Mouse (Mus musculus) neural tube, embryonic 11.5 days (tissue): ENCODE data around the gene Hmgcl. TPM values are rescaled to one million over a fixed set of nuclear protein-coding genes. Genes with fewer than 3 reads are reported as not detected.

ENCODE experiments used
- ATAC-seq: fragments of 200-750 bp; cut with Nextera tagmentation; 2 replicates; pipeline ENCODE4 v1.8.0; 2017; ENCODE audit warnings: moderate number of reproducible peaks, mild to moderate bottlenecking, moderate TSS enrichment, moderate library complexity; ENCODE audit not compliant: insufficient read depth, low FRiP score, low TSS enrichment
- DNase-seq: peaks from one replicate; pipeline ENCODE4 v3.0.0-alpha.2; 2015; ENCODE audit warnings: low spot score
- H3K27ac ChIP-seq: fragments of 300-500 bp; sonication (generic); 2 replicates; pipeline ENCODE4 v1.5.1; 2014; ENCODE audit warnings: low read depth, mild to moderate bottlenecking, low read length
- H3K27me3 ChIP-seq: fragments of 300-500 bp; sonication (generic); 2 replicates; pipeline ENCODE4 v1.6.1; 2014; ENCODE audit warnings: mild to moderate bottlenecking, low read length, mixed read lengths; ENCODE audit not compliant: control insufficient read depth, insufficient read depth
- H3K36me3 ChIP-seq: fragments of 300-500 bp; sonication (generic); 2 replicates; pipeline ENCODE4 v1.6.1; 2014; ENCODE audit warnings: mild to moderate bottlenecking, low read length, moderate library complexity, mixed read lengths; ENCODE audit not compliant: control insufficient read depth, insufficient read depth
- H3K4me1 ChIP-seq: fragments of 300-500 bp; sonication (generic); 2 replicates; pipeline ENCODE4 v1.6.1; 2014; ENCODE audit warnings: low read length, mixed read lengths; ENCODE audit not compliant: control insufficient read depth, insufficient read depth
- H3K4me2 ChIP-seq: fragments of 300-500 bp; sonication (generic); 2 replicates; pipeline ENCODE4 v1.6.1; 2014; ENCODE audit warnings: low read depth, mild to moderate bottlenecking, moderate library complexity
- H3K4me3 ChIP-seq: fragments of 300-500 bp; sonication (generic); 2 replicates; pipeline ENCODE4 v1.5.1; 2014; ENCODE audit warnings: low read depth, low read length
- H3K9ac ChIP-seq: fragments of 300-500 bp; sonication (generic); 2 replicates; pipeline ENCODE4 v1.6.1; 2014; ENCODE audit warnings: mild to moderate bottlenecking, low read length
- H3K9me3 ChIP-seq: fragments of 300-500 bp; sonication (generic); 2 replicates; pipeline ENCODE4 v1.6.1; 2016; ENCODE audit warnings: low read length; ENCODE audit not compliant: control insufficient read depth
- WGBS: fragments of 180-500 bp; shearing (Covaris S2); extraction: QIAGEN DNeasy Blood & Tissue Kit; methylation state at CpG from one replicate; pipeline ENCODE4 v1.1.7; 2014; 5-methylcytosine and 5-hydroxymethylcytosine counted together
- polyA plus RNA-seq: library from polyadenylated mRNA; unstranded; fragments of >200 nt; fragmentation: Nextera tagmentation; extraction: Ambion mirVana; gene quantifications from 2 replicates; pipeline ENCODE4 v1.2.1, GENCODE M21; 2014

Gene Hmgcl
- 62.3 and 62.7 TPM in 2 replicates for polyA plus RNA-seq

GRCm38 (mm10) chr4:135946278-135946658 lies at the start of gene Hmgcl:
Hmgcl (plus strand) TSS chr4:135946448.
- peak within 1 kb of the TSS; percentile 58 for H3K27ac ChIP-seq

DNA sequence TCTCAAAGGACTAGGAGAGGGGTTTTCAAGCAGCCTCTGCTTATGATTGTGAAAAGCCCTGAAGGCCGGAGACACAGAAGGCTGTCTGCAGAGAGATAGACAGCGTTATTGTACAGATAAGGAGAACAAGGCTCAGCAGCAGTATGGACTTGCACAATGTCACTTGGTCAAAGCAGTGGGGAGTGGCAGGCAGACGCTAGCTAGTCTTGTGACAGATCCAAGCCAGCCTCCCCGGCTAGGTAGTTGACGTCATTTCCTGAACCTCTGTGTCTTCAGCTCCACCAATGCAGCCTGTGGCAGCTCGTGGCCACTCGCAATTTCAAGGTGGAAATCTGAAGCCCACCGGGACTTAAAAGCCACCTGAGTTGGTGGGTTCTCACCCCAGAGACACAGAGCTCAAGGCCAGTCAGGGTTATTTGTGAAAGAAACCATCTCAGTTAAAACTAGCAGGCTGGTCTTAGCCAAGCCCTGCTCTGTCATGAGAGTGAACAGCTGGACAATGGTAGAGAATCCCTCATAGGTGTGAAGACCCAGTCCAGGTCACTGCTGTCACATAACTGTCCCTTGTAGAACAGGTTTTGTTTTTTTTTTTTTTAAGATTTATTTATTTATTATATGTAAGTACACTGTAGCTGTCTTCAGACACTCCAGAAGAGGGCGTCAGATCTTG lies 47.7 kb upstream of the Hmgcl start:
- no peaks in the 10 kb centered on the region for H3K9me3 ChIP-seq
- H3K36me3 ChIP-seq, result no peaks in the 10 kb centered on the region
- H3K9ac ChIP-seq, result no peak overlapping the region
- no peaks in the 10 kb centered on the region for H3K27me3 ChIP-seq
- WGBS, result 80% methylated on average over 9 of the region's 9 CpGs
- DNase-seq, result no peak
- no peak overlapping the region for H3K4me2 ChIP-seq
- no peak overlapping the region for H3K27ac ChIP-seq
- H3K4me3 ChIP-seq, result no peak overlapping the region
- no peak for ATAC-seq
- H3K4me1 ChIP-seq, result no peaks in the 10 kb centered on the region

More at GRCm38 (mm10) chr4:135946278-135946658, at the start of gene Hmgcl:
- ATAC-seq (peak; percentile 90), DNase-seq (peak; percentile 94)
- Histone ChIP-seq H3K4me3 (peak within 1 kb of the TSS; percentile 87), H3K27me3 (no peaks in the 10 kb centered on the region), H3K4me2 (peak within 1 kb of the TSS; percentile 90), H3K36me3 (no peaks in the 10 kb centered on the region), H3K9ac (peak within 1 kb of the TSS; percentile 78), H3K9me3 (no peaks in the 10 kb centered on the region), H3K4me1 (peaks cover 7% of the 10 kb centered on the region)
- 0% methylated on average over 23 of the region's 23 CpGs for WGBS

DNA sequence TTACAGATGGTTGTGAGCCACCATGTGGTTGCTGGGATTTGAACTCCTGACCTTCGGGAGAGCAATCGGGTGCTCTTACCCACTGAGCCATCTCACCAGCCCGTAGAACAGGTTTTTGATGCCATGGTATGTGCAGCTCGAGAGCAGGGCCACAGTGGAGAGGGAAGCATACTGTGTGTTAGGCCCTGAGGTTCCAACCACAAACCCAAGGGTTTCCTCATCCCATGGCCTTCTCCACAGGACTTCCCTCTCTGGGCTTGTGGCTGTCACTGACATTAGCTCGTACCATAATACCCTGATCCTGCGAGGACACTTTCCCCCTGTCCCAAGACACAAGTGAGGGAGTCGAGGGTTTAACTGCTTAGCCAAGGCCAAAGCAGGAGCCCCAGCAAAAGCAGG lies 47.2 kb upstream of the Hmgcl start:
- no peak overlapping the region for H3K4me3 ChIP-seq
- ATAC-seq, result no peak
- H3K9me3 ChIP-seq, result no peaks in the 10 kb centered on the region
- no peaks in the 10 kb centered on the region for H3K36me3 ChIP-seq
- no peaks in the 10 kb centered on the region for H3K4me1 ChIP-seq
- no peaks in the 10 kb centered on the region for H3K27me3 ChIP-seq
- H3K27ac ChIP-seq, result no peak overlapping the region
- no peak for DNase-seq
- 85% methylated on average over 7 of the region's 7 CpGs for WGBS
- no peak overlapping the region for H3K4me2 ChIP-seq
- no peak overlapping the region for H3K9ac ChIP-seq

GRCm38 (mm10) chr4:135900008-135900407 lies 46.2 kb upstream of the Hmgcl start:
- H3K4me2 ChIP-seq, result no peak overlapping the region
- no peak overlapping the region for H3K4me3 ChIP-seq
- no peaks in the 10 kb centered on the region for H3K9me3 ChIP-seq
- H3K36me3 ChIP-seq, result no peaks in the 10 kb centered on the region
- ATAC-seq (no peak), DNase-seq (no peak)
- no peaks in the 10 kb centered on the region for H3K27me3 ChIP-seq
- H3K4me1 ChIP-seq, result no peaks in the 10 kb centered on the region
- no peak overlapping the region for H3K27ac ChIP-seq
- no peak overlapping the region for H3K9ac ChIP-seq
- WGBS, result 81% methylated on average over 5 of the region's 5 CpGs

DNA sequence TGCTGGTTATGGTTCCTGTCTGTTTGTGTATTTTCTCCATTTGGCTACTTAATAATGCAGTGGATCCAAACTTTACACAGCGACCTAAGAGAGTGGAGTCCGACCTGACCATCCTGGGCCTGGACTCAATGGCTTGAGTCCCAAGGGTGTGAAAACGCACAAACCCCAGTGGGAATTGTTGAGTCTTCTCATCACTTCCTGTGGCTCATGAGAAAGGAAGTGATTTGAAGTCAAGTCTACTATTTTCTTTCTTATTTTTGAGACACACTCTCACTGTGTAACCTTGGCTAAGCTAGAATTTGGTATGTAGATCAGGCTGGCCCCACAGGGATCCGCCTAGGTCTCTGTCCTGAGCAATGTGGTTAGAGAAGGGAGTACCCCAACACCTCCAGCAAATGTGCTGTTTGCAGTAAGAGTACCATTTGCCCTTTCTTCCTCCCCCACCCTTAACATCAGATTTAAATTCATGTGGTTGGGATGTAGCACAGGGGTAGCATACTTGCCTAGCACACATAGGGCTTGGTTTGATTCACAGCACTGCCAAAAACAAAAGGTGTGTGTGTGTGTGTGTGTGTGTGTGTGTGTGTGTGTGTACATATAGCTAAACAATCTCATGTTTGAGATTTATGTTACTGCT lies 43.5 kb upstream of the Hmgcl start:
- Histone ChIP-seq H3K27me3 (no peaks in the 10 kb centered on the region), H3K9me3 (no peaks in the 10 kb centered on the region), H3K4me3 (no peak overlapping the region), H3K4me1 (no peaks in the 10 kb centered on the region), H3K27ac (no peak overlapping the region), H3K9ac (no peak overlapping the region), H3K4me2 (no peak overlapping the region), H3K36me3 (no peaks in the 10 kb centered on the region)
- ATAC-seq, result no peak
- no peak for DNase-seq
- WGBS, result 86% methylated on average over 4 of the region's 4 CpGs

GRCm38 (mm10) chr4:135904810-135905209 lies 41.4 kb upstream of the Hmgcl start:
- H3K4me3 ChIP-seq, result no peak overlapping the region
- no peak overlapping the region for H3K27ac ChIP-seq
- DNase-seq (no peak), ATAC-seq (no peak)
- no peaks in the 10 kb centered on the region for H3K4me1 ChIP-seq
- WGBS, result 63% methylated on average over 1 of the region's 1 CpGs
- H3K4me2 ChIP-seq, result no peak overlapping the region
- H3K27me3 ChIP-seq, result no peaks in the 10 kb centered on the region
- H3K36me3 ChIP-seq, result no peaks in the 10 kb centered on the region
- H3K9ac ChIP-seq, result no peak overlapping the region
- no peaks in the 10 kb centered on the region for H3K9me3 ChIP-seq

GRCm38 (mm10) chr4:135906633-135907032 lies 39.6 kb upstream of the Hmgcl start:
- no peaks in the 10 kb centered on the region for H3K36me3 ChIP-seq
- no peak overlapping the region for H3K4me3 ChIP-seq
- no peak for DNase-seq
- no peak overlapping the region for H3K4me2 ChIP-seq
- no peaks in the 10 kb centered on the region for H3K9me3 ChIP-seq
- H3K9ac ChIP-seq, result no peak overlapping the region
- H3K4me1 ChIP-seq, result no peaks in the 10 kb centered on the region
- no peak overlapping the region for H3K27ac ChIP-seq
- no peaks in the 10 kb centered on the region for H3K27me3 ChIP-seq
- ATAC-seq, result no peak
- 93% methylated on average over 3 of the region's 3 CpGs for WGBS

DNA sequence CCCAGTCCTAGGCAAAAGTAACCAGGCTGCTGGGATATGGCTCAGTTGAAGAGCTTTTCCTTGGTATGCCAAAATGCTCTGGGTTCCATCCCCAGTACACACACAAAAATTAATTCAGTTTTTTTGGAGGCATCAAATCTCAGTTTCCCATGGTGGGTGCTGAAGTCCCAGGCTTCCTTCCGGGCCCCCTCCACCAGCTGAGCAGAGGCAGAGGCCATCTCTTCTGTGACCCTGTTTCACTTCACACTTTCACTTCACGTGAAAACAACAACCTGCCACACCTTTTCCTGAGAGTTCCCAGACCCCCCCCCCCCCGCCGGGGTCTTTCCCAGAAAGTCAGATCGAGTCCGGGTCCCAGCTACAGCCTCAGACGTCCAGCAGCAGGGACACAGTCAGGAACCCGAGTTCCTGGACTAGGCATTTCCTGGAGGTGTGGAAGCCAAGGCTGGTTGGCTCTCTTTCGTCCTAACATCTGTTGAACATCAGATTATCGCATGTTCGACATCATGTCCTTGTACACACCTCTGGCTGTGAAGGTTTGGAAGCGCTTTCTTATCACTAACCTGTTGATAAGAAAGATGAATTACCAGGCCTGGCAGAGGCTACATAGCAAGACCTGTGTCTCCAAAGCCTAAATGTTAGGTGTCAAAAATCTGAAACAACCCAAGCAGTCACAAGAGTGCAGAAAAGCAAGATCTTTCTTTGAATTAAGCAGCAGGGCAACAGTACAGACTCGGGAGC lies 36.8 kb upstream of the Hmgcl start:
- 70% methylated on average over 13 of the region's 13 CpGs for WGBS

More for the DNA sequence above, 36.8 kb upstream of the Hmgcl start:
- Histone ChIP-seq H3K4me2 (no peak overlapping the region), H3K36me3 (no peaks in the 10 kb centered on the region), H3K4me3 (no peak overlapping the region), H3K9ac (no peak overlapping the region), H3K9me3 (no peaks in the 10 kb centered on the region), H3K4me1 (no peaks in the 10 kb centered on the region), H3K27me3 (no peaks in the 10 kb centered on the region), H3K27ac (no peak overlapping the region)
- ATAC-seq (no peak), DNase-seq (no peak)
